Mouse (Mus musculus): ENCODE measurements around the gene Vwa5b2. TPM values are rescaled to one million over a fixed set of nuclear protein-coding genes. Genes with fewer than 3 reads are reported as not detected.
A peak's percentile ranks its signal among the peaks of the same experiment; 100 is the strongest.

Vwa5b2 gene
- total RNA-seq (2014; rRNA removed) (49.9 and 60.2 TPM in 2 replicates), polyA plus RNA-seq (2015; fragmentation: Nextera tagmentation; extraction: Ambion mirVana) (32.6 and 32.8 TPM in 2 replicates)

DNA sequence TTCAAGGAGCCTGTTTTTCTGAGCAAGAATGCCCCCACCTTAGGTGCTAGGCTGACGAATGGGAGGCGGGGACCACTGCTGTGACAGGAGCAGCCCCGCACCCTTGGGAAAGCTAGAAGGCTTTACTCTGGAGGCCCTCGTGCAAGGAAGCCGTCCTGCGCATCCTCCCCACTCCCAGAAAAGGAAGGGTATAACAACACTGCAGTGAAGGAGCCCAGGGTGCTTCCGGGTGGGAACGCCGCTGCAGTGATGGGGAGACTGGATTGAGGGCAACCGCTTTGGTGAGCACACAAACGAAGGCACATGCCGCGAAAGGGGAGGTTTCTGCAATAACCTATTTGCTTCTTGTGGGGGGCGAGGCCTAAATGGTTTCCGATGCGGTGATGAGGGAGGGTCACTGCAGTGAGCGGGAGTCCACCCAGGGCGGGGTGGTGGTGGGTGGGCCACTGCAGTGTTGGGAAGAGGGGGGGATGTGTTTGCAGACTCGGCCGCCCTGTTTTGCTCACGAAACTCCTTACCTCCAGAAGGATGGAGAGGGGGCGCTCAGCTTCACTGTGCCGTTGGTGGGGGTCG, at the start of gene Vwa5b2:
Vwa5b2 (plus strand) TSS at position 106 of the 573 bp plus-strand sequence.
- peaks cover 17% of the 10 kb centered on the region for H3K27me3 ChIP-seq (ENCODE audit: insufficient read depth, low read length)
- ATAC-seq: peak; percentile 85
- no peak; the same call in 1 of the 2 replicates for TF ChIP-seq CTCF (IDR thresholded peaks at IDR 0.05; ENCODE audit: low read depth)
- H3K36me3 ChIP-seq (ENCODE audit: insufficient read depth, low read length): no peaks in the 10 kb centered on the region
- H3K9me3 ChIP-seq (ENCODE audit: low read length): no peaks in the 10 kb centered on the region
- peak within 1 kb of the TSS; percentile 78 for H3K27ac ChIP-seq
- WGBS: 0% methylated on average over 24 of the region's 24 CpGs
- no peaks in the 10 kb centered on the region for H3K4me1 ChIP-seq (ENCODE audit: insufficient read depth, low read length)
- peak within 1 kb of the TSS; percentile 43 for H3K4me3 ChIP-seq (ENCODE audit: low read length)
- peak; percentile 65 for DNase-seq (ENCODE audit: low spot score)
- H3K4me2 ChIP-seq (ENCODE audit: low read depth, low read length): peak within 1 kb of the TSS; percentile 80
- H3K9ac ChIP-seq (replicated peaks; ENCODE audit: low read length): peak within 1 kb of the TSS; percentile 47

- ATAC-seq (no peak), DNase-seq (ENCODE audit: low spot score) (no peak)
- 61% methylated on average over 3 of the region's 3 CpGs for WGBS
- peaks cover 58% of the 10 kb centered on the region for H3K36me3 ChIP-seq (ENCODE audit: insufficient read depth, low read length)
- H3K4me1 ChIP-seq (ENCODE audit: insufficient read depth, low read length): peaks cover 18% of the 10 kb centered on the region
- H3K4me2 ChIP-seq (ENCODE audit: low read depth, low read length): no peak overlapping the region
- H3K9me3 ChIP-seq (ENCODE audit: low read length): no peaks in the 10 kb centered on the region
- no peak overlapping the region for H3K4me3 ChIP-seq (ENCODE audit: low read length)
- no peak overlapping the region for H3K27ac ChIP-seq
- H3K27me3 ChIP-seq (ENCODE audit: insufficient read depth, low read length): no peaks in the 10 kb centered on the region
- no peak overlapping the region for H3K9ac ChIP-seq (replicated peaks; ENCODE audit: low read length)
- TF ChIP-seq CTCF (IDR thresholded peaks at IDR 0.05; ENCODE audit: low read depth): no peak
Observed at GRCm38 (mm10) chr16:20539649-20540048, 49.6 kb upstream of the Vwa5b2 start.

DNA sequence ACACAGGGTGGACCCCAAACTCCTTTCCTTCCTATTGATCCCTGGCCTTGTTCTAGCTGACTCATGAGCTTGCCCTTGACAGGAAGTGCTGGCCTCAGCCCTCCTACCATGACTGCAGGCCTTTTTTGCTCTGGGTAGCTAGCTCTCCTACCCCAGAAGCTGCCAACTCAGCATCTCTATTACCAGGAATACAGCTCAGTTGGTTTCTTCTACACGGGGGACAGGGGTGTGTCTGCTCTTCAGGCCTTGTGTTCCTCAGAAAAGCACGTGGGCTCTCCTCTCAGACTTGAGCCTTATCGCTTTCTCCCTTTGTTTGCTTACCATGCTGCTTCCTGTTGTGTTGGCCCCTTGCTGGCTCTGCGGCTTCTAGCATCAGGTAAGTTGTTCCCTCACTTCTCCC, 48.8 kb upstream of the Vwa5b2 start:
- no peak overlapping the region for H3K4me2 ChIP-seq (ENCODE audit: low read depth, low read length)
- ATAC-seq (no peak), DNase-seq (ENCODE audit: low spot score) (no peak)
- no peaks in the 10 kb centered on the region for H3K27me3 ChIP-seq (ENCODE audit: insufficient read depth, low read length)
- TF ChIP-seq CTCF (IDR thresholded peaks at IDR 0.05; ENCODE audit: low read depth): no peak
- peaks cover 58% of the 10 kb centered on the region for H3K36me3 ChIP-seq (ENCODE audit: insufficient read depth, low read length)
- H3K4me3 ChIP-seq (ENCODE audit: low read length): no peak overlapping the region
- peaks cover 18% of the 10 kb centered on the region for H3K4me1 ChIP-seq (ENCODE audit: insufficient read depth, low read length)
- no peaks in the 10 kb centered on the region for H3K9me3 ChIP-seq (ENCODE audit: low read length)
- WGBS: 75% methylated on average over 4 of the region's 4 CpGs
- no peak overlapping the region for H3K9ac ChIP-seq (replicated peaks; ENCODE audit: low read length)
- H3K27ac ChIP-seq: no peak overlapping the region

DNA sequence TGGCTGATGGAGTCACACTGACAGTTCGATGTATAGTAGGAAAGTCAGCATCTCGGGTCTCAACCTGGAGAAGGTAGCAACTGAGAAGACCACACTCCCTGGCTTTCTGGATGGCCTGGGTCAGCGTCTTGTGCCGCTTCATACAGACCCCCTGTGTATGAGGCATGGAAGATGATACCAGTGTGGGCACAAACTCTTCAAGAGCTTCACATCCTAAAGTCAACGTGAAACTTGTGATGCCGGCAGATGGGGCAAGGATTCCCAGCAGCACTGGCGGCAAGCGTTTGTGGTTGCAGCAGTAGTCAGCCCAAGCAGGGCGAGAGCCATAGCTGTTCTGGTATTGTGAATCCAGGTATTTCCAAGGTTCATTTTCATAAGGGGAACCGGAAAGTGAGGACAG, 43.6 kb upstream of the Vwa5b2 start:
- H3K4me3 ChIP-seq (ENCODE audit: low read length): no peak overlapping the region

DNA sequence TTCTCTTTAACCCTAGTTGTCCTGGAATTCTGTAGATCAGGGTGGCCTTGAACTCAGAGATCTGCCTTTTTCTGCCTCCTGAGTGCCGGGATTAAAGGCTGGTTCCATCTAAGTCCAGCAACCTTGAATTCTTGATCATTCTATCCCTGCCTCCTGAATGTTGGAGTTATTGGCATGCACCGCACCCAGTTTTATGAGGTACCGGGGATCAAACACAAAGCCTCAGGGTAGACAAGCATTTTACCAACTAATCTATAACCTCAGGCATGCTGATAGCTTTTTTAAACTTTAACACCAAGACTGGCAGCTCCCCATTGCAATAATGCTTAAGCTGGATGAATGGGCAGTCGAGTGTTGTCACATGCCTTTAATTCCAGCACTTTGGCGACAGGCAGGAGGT, 41.8 kb upstream of the Vwa5b2 start:
- Histone ChIP-seq H3K36me3 (ENCODE audit: insufficient read depth, low read length) (peaks cover 27% of the 10 kb centered on the region), H3K4me3 (ENCODE audit: low read length) (peak overlapping the region; percentile 78; the same call in 1 of the 2 replicates)

More for the DNA sequence above, 43.6 kb upstream of the Vwa5b2 start:
- DNase-seq (ENCODE audit: low spot score) (no peak), ATAC-seq (no peak)
- H3K9me3 ChIP-seq (ENCODE audit: low read length): no peaks in the 10 kb centered on the region
- H3K27me3 ChIP-seq (ENCODE audit: insufficient read depth, low read length): no peaks in the 10 kb centered on the region
- no peak for TF ChIP-seq CTCF (IDR thresholded peaks at IDR 0.05; ENCODE audit: low read depth)
- H3K4me2 ChIP-seq (ENCODE audit: low read depth, low read length): no peak overlapping the region
- no peak overlapping the region for H3K9ac ChIP-seq (replicated peaks; ENCODE audit: low read length)
- WGBS: 93% methylated on average over 10 of the region's 10 CpGs
- H3K4me1 ChIP-seq (ENCODE audit: insufficient read depth, low read length): peaks cover 7% of the 10 kb centered on the region; the same call in 1 of the 2 replicates
- H3K36me3 ChIP-seq (ENCODE audit: insufficient read depth, low read length): peaks cover 29% of the 10 kb centered on the region
- no peak overlapping the region for H3K27ac ChIP-seq

GRCm38 (mm10) chr16:20548096-20548948, 40.9 kb upstream of the Vwa5b2 start, which contains the start of gene Abcf3:
TSS of gene Abcf3 (plus strand) at chr16:20548577.
- Histone ChIP-seq H3K9me3 (ENCODE audit: low read length) (no peaks in the 10 kb centered on the region), H3K4me1 (ENCODE audit: insufficient read depth, low read length) (peaks cover 7% of the 10 kb centered on the region; the same call in 1 of the 2 replicates), H3K27ac (peak within 1 kb of the TSS; percentile 70; the same call in 1 of the 2 replicates), H3K27me3 (ENCODE audit: insufficient read depth, low read length) (no peaks in the 10 kb centered on the region), H3K9ac (replicated peaks; ENCODE audit: low read length) (peak within 1 kb of the TSS; percentile 79), H3K4me3 (ENCODE audit: low read length) (peak within 1 kb of the TSS; percentile 78), H3K36me3 (ENCODE audit: insufficient read depth, low read length) (peaks cover 27% of the 10 kb centered on the region), H3K4me2 (ENCODE audit: low read depth, low read length) (peak within 1 kb of the TSS; percentile 91)
- no peak for TF ChIP-seq CTCF (IDR thresholded peaks at IDR 0.05; ENCODE audit: low read depth)
- ATAC-seq (peak; percentile 99), DNase-seq (ENCODE audit: low spot score) (peak; percentile 100)
- WGBS: under 1% methylated on average over 56 of the region's 56 CpGs

More for the DNA sequence above, 41.8 kb upstream of the Vwa5b2 start:
- H3K9ac ChIP-seq (replicated peaks; ENCODE audit: low read length): no peak overlapping the region
- H3K4me1 ChIP-seq (ENCODE audit: insufficient read depth, low read length): peaks cover 7% of the 10 kb centered on the region; the same call in 1 of the 2 replicates
- no peak for TF ChIP-seq CTCF (IDR thresholded peaks at IDR 0.05; ENCODE audit: low read depth)
- no peaks in the 10 kb centered on the region for H3K27me3 ChIP-seq (ENCODE audit: insufficient read depth, low read length)
- H3K27ac ChIP-seq: 0 out of 2 replicates have a peak overlapping the region, but pooled peaks have one; percentile 70
- peak overlapping the region; percentile 91; the same call in 1 of the 2 replicates for H3K4me2 ChIP-seq (ENCODE audit: low read depth, low read length)
- WGBS: 56% methylated on average over 5 of the region's 5 CpGs
- H3K9me3 ChIP-seq (ENCODE audit: low read length): no peaks in the 10 kb centered on the region
- DNase-seq (ENCODE audit: low spot score) (no peak), ATAC-seq (no peak)
